Mouse (Mus musculus) kidney, adult 8-10 months (tissue): ENCODE data around the gene Tamm41.

Experiments
- DNase-seq, 2 experiments: peaks; one replicate each; pipeline ENCODE4 v3.0.0; 2022

Tamm41 gene

DNA sequence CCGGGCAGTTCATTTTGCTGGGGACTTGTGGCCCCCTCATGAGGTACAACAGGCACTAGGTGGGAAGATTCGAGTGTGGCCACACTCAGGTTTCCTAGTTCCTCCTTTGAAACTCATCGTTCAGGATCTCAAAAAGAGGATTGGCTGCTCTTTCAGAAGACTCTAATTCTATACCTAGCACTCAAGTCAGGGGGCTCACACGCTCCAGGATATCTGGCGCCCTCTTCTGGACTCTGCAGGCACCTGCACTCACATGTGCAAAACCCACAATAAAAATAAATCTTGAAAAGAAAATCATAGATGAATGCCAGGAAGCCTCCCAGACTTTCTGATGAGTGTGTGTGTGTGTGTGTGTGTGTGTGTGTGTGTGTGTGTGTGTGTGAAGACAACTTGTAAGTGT lies 66.8 kb downstream of the Tamm41 start:
- DNase-seq = no peak

DNA sequence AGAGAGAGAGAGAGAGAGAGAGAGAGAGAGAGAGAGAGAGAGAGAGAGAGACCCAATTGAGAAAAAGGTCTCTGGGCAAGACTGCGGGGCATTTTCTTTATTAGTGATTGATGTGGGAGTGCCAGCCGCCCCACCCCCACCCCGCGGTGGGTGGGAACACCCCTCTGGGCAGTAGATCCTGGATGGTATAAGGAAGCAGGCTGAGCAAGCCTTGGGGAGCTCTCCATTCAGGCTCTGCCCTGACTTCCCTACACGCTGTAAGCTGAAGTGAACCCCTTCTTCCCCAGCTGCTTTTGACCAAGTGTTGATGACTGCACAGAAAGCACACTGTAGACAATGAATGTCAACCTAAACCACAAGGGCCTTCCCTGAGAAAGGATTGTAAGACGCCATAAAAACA lies 67.3 kb downstream of the Tamm41 start:
- DNase-seq = no peak

GRCm38 (mm10) chr6:114969213-114970120 lies 68.2 kb downstream of the Tamm41 start, which contains the start of gene Vgll4:
Vgll4 (minus strand) TSS chr6:114969994.
- DNase-seq = peak; percentile 78 to 87

- peak; percentile 95 to 96 for DNase-seq
Observed at GRCm38 (mm10) chr6:114968361-114969212, 69.1 kb downstream of the Tamm41 start.

DNA sequence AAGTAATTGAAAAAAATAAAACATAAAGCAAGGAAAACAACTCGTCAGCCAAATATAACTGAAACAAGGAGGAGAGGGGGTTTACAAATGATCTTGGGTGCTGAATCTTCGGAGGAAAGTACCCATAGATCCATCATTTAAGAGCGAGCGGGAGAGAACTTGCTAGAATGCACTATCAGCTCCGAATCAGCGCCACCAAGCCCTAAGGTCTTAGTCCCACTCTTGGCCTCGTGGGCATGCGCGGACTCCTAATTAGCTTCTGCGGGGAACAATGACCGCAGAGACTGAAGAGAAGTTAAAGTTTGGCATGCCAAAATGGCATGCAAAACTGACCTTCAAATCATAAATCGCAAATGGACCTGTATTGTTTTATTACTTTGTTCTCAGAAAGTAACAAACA lies 70.1 kb downstream of the Tamm41 start:
- DNase-seq = no peak

- no peak for DNase-seq
Observed at GRCm38 (mm10) chr6:114966396-114967154, 71.1 kb downstream of the Tamm41 start.

GRCm38 (mm10) chr6:114965802-114966201 lies 71.9 kb downstream of the Tamm41 start:
- no peak for DNase-seq

- DNase-seq = no peak
Observed at GRCm38 (mm10) chr6:114965396-114965795, 72.3 kb downstream of the Tamm41 start.

- DNase-seq = peak in 1 of 2 experiments; percentile 39
Observed at GRCm38 (mm10) chr6:114964235-114964634, 73.4 kb downstream of the Tamm41 start.

- no peak for DNase-seq
Observed at GRCm38 (mm10) chr6:114963636-114964035, 74.0 kb downstream of the Tamm41 start.

DNA sequence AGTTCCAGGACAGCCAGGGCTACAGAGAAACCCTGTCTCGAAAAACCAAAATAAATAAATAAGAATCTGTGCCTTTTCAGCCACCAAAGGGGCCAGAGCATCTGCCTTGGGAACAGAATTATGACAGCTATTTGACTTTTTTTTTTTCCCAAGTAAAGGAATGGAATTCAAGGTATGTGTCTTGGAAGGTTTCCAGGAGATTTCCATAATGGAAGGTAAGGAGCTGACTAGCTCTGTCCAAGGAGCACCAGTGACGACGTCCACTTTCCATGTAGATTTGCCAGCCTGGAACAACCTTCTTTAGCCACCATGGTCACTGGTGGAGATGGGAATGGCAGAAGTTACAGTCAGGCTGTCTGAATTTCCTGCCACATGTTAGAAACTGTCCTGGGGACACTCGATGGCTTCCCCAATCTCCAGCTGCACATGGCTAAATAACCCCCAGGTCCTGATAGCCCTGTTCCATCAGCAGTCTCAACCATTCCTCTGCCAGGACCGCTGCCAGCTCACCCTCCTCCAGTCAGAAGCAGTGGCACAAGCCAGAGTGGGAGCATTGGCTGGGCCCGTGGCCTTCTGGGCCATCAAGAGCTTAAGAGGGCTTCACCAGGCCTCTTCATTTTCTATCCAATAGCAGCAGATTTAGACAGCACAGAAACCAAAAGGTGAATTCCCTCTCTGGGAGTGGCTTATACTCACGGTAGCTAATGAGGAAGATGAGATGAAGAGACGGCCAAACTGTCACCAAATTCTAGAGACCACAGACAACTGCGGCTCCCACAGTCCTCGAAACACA lies 76.2 kb downstream of the Tamm41 start:
- peak in 1 of 2 experiments; percentile 48 for DNase-seq

DNA sequence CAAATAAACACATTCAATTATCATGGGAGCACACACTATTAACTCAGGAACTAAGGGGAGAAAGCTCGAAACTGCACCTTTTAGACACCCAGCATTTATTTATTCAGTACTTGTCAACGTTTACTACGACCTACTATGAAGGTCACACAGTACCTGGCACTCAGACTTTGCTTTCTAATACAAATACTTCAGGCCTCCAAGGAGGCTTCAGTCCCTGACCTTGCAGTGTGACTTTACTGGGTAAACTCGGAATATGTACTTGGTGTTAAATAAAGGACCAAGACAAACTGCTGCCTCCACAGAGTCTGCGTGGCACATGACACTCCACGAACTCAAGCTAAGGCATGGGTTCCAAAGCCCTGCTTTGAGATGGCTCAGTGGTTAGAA lies 78.7 kb downstream of the Tamm41 start:
- DNase-seq = no peak

GRCm38 (mm10) chr6:114958249-114959011 lies 79.2 kb downstream of the Tamm41 start:
- no peak for DNase-seq

GRCm38 (mm10) chr6:114957756-114958155 lies 79.9 kb downstream of the Tamm41 start:
- no peak for DNase-seq

DNA sequence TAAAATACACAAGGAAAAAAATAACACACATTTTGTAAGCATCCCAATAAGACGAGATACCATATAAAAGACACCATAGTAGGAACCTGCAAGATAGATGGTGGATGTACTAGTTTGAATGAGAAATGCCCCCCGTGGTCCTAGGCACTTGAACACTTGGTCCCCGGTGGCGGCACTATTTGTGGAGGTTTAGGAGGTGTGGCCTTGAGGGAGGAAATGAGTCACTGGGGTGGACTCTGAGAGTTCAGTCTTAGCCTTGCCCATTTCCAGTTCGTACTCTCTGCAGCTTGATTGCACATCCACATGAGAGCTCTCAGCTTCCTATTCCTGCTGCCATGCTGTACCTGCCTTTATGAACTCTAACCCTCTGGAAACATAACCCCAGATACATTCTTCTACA lies 83.2 kb downstream of the Tamm41 start:
- no peak for DNase-seq
